22 mouse cellular contexts compared by ENCODE assay signal in genomic region chr19:50642121-50642520, GRCm38 (mm10). TPM values are rescaled to one million over a fixed set of nuclear protein-coding genes. Genes with fewer than 3 reads are reported as not detected.
"Had no signal": no experiment of that assay in that cellular context is flagged by ENCODE, and none has a peak within 500 bp of the region (broad histone marks: within the 10 kb centered on the region; RNA-seq: fewer than 3 reads in every experiment).

No protein-coding gene starts in this region.

- H3K36me3 ChIP-seq: lung, embryonic 15.5 days; midbrain, embryonic 13.5 days; midbrain, embryonic 15.5 days; neural tube, embryonic 12.5 days had no signal

- H3K9ac ChIP-seq: liver, postnatal 0 days; lung, embryonic 15.5 days; midbrain, embryonic 13.5 days; midbrain, embryonic 15.5 days; neural tube, embryonic 12.5 days had no signal

- DNase-seq: liver, postnatal 0 days; lung, adult 2 months; lung, postnatal 14 days; lung, postnatal 36 days; right cerebral cortex, adult 18-20 months; right cerebral cortex, postnatal 25 days; right cerebral cortex, postnatal 4 days; spleen, adult 18-20 months; thymus, adult 18-20 months; thymus, postnatal 14 days; thymus, postnatal 36 days had no signal

- ATAC-seq: liver, postnatal 0 days; lung, postnatal 0 days; midbrain, embryonic 13.5 days; midbrain, embryonic 15.5 days had no signal

- H3K27me3 ChIP-seq: lung, embryonic 15.5 days; megakaryocyte, embryonic 14.5 days; midbrain, embryonic 13.5 days; midbrain, embryonic 15.5 days; neural tube, embryonic 12.5 days had no signal

- H3K4me3 ChIP-seq: lung, embryonic 15.5 days; megakaryocyte, embryonic 14.5 days; midbrain, embryonic 13.5 days; midbrain, embryonic 15.5 days; neural tube, embryonic 12.5 days had no signal

- H3K27ac ChIP-seq: lung, embryonic 15.5 days; macrophage; midbrain, embryonic 13.5 days; midbrain, embryonic 15.5 days; neural tube, embryonic 12.5 days had no signal

- H3K4me2 ChIP-seq: lung, embryonic 15.5 days; midbrain, embryonic 11.5 days; midbrain, embryonic 13.5 days; midbrain, embryonic 15.5 days; neural tube, embryonic 12.5 days had no signal

- H3K9me3 ChIP-seq: lung, embryonic 15.5 days; megakaryocyte, embryonic 14.5 days; midbrain, embryonic 13.5 days; midbrain, embryonic 15.5 days; neural tube, embryonic 12.5 days had no signal

- H3K4me1 ChIP-seq: lung, embryonic 15.5 days; megakaryocyte, embryonic 14.5 days had no signal

RNA-seq across cellular contexts. Expression of gene Sorcs1, which starts 36.3 kb away (rescaled TPM):
- total RNA-seq: megakaryocyte progenitor cell, adult 5-6 weeks; monocyte, adult 5-6 weeks; neutrophil, adult 5-6 weeks had no signal
- polyA plus RNA-seq: macrophage had no signal
